Mouse (Mus musculus) left cerebral cortex, adult 9 months (tissue): ENCODE measurements around the gene Angpt4.
A peak's percentile ranks its signal among the peaks of the same experiment; 100 is the strongest.

Source experiments
- DNase-seq, 2 experiments: peaks; one replicate each; pipeline ENCODE4 v3.0.0; 2022; ENCODE audit warnings: low spot score in 2 of 2

Angpt4 gene

DNA sequence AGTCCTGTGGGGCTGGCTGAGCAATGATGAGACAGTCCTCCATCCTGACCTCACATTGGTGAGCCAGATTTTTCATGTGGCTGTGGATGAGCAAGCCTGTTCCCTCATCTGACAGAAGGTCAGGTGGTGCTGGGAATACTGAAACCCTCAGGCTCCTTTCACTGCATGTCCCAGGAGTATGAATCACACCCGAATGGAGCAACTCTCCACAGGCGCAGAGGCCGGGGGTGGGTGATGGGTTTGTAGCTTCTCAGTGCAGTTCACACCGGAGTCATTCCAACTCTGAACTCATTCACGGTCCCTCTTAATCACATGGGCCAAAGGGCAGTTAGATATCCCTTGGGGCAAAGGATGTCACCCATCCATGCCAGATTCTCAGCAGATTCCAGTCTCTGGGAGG lies 3.1 kb downstream of the Angpt4 start:
- DNase-seq = no peak

DNA sequence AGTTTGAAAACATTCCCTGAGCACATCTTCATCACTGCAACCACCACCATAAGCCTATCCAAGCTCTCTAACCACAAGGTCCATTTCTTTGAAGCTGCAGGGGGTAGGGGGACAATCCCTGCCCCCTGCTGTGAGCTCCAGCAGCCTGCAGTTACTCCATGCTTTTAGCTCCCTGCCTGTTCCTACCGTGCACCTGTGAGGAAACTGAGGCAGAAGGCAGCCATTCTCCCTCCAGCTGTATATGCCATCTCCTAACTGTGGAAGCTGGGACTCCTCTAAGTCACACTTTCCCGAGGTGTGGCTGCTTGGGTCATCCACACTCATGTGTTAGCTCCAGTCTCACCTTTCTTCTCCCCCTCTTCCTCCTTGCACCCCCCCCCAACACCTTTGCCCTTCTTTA lies 4.1 kb downstream of the Angpt4 start:
- DNase-seq = no peak

DNA sequence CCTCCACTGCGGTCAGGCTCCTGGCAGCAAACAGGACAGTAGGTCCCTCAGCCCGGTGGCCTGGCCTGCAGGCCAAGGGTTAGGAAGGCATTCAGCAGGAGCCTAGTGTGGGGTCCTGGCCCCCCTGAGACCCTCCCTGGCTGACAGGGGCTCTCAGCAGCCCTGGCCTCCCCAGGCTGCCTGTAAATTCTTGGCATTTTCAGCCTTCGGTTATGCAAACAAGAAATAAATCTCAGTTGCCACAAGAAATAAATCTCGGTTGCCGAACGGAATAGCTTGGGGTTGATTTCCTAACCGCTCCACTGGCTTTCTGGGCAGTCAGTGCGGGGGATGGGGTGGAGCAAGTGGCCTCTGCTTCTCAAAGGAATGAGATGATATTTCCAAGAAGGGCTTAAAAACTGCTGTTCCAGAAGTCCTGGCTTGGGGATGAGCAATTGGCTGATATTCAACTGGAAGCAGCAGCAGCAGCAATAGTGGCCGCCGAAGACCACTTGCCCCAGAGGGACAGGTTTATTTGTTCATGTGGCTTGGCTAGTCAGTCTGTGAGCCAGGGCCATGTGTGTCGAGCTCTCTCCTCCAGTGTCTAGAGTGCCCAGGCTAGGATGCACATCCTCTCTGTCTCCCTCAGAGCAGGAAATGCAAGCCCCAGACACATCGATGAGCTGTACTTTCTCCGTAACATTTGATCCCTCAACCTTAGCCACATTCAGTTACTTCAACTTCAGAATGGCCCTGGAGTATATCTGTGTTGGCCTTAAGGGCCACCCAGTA lies 5.2 kb downstream of the Angpt4 start:
- DNase-seq = no peak

DNA sequence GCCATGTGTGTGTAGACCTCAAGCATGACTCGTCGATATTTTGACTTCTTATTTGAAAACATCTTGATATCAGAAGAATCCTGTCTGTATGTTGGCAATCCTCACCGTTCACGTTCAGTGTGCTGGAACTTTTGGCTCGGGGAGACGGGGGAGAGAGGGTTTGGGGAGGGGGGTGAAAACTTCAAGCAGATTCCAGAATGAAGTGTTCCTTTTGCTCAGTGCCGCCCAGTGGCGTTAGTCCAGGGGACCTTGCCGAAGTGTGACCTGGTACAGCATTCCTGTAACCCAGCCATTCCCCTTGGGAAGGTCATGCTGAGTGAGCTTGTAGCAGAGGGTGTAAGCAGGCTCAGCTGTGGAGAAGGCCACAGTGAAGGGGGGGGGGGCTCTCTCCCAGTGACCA lies 8.1 kb downstream of the Angpt4 start:
- no peak for DNase-seq

DNA sequence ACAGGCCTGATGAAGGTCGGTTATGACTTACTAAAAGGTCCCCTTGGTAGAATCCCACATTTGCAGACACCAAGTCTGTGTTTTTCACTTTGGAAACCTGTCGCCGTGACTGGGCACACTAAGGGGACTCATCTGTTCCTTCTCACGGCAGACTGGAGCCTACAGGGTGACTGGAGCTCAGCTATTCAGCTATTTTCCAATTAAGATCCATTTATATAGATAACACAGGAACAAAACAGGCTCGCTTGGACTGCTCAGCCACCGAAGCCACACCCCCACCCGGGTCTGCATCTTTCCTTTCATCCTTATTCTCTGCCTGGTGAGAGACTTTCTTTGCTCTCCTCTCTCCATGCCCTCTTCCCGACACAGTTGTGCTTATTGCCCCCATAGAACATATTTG lies 10.1 kb downstream of the Angpt4 start:
- no peak for DNase-seq

DNA sequence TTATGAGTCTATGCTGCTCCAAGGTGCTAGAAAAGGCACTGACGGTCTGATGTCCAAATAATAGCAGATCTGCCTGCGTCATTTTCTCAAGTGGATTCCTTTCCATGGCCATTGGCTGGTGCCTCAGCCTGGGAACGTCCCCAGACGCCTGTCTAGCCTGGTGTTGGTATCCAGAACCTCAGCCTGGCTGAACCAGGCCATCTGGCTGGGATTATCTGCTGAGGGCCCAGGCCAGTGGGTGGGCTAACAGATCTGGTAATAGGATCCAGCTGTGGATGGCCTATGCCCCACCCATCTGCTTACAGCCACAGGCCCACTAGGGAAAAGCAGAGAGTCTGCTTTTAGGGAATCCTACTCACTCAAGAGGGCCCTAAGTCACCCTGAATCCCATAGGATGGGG lies 10.6 kb downstream of the Angpt4 start:
- no peak for DNase-seq

DNA sequence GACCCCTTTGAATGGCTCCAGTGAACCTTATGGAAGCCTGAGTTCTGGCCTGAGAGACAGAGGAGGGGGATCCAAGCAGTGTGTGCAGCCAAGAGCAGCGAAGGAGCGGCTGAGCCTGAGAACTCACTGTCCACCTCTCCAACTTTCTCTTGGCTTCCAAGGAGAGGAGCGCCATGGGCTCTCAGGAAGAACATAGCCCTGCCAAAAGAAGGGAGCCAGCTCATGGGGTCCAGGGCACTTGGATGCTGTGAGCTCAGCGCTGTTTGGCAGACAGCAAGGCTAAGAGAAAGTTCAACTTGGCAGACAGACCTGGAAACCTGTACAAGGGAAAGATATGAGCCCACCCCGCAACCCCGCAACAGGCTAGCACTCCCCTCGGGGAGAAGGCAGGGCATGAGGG lies 13.3 kb downstream of the Angpt4 start:
- no peak for DNase-seq

DNA sequence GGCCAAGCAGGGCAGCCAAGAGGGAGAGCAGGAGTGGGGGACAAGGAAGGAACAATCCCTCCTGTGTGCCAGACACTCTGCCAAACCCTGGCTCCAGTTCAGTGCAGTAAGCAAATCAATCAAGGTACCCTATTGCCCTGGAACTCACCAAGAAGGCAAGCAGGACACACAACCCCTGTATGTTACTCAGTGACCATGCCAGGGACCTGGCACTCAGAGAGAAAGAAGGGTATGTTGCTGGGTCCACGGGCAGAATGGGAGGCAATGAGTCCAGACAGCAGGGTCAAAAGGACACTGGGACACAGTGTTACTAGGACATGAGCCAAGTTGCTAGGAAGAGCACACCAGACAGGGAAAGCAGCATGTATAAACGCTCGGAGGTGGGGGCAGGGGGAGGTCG lies 14.7 kb downstream of the Angpt4 start:
- DNase-seq = no peak

DNA sequence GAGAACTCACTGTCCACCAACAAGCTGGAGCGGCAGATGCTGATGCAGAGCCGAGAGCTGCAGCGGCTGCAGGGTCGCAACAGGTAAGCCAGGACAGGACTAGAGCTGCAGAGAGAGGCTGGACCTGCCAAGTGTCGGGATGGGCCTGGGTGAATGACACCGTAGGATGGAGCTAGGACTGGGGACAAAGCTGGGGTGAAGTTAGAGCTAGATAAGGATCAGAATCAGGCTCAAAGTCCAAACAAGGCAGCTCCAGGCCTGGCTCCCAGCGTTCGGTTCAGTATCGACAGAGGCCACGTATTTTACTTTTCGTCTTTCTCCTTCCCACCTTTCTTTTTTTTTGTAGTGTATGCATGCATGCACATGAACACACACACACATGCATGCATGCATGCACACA lies 16.1 kb downstream of the Angpt4 start:
- DNase-seq = no peak

DNA sequence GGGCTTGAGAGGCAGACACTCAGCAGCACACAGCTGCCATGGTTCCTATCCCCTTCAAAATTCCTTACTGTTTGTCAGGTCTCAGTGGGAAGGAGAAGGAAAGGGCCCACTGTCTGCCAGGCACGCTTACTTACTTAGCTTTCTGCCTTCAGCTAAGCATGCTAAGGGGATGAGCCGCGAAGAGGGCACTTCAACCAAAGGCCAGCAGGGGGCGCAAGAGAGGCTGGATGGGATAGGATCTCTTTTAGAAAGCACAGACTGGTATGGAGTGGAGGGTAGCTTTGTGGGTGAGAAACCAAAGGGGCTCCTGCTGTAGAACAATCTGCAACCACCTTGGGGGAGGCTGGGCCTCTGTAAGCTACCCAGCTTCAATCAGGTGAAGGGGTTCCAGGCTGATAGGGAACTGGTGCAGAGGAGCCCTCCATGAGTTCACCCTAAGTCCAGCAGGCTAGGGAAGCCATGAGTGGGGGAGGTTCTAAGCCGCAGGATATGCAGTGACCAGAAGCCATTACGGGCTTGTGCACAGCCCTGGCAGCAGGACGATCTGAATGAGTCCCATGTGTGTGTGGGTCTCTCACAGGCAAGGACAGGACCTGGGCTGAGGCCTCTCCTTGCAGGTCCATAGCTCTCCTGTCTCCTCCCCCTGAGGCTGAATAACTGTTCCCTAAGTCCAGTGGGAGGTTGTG lies 19.5 kb downstream of the Angpt4 start:
- peak; percentile 18 to 87 for DNase-seq

DNA sequence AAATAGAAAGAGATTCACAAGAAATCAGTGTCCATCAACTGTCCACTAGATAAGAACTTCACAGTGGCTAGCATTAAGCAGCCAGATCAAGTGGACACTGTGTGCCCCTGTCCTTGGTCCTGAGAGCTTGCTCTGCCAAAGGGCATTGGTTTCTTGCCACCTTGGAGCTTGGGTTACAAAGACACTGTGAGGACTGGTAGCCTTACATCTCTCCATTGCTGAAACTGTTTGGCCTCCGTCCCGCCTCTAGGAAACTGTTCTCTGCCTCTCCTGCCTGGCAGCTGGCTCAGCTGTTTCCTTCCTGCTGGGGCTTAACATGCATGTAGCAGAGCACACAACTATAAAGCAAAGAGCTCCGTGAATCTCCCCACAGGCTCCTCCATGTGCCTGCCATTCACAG lies 26.9 kb downstream of the Angpt4 start:
- DNase-seq = no peak

DNA sequence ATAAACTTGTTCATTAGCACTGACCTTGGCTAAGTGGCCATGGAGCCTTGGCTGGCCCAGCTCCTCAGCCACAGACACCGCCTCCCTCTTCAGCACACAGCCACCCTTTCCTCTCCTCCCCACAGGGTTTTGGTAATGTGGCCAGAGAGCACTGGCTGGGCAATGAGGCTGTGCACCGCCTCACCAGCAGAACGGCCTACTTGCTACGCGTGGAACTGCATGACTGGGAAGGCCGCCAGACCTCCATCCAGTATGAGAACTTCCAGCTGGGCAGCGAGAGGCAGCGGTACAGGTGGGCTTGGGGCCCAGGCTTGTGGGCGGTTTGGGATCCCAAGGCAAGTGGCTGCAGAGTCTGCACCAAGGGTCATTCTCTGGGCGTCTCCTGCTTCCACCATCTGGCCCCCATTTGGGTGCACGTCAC lies 27.8 kb downstream of the Angpt4 start:
- DNase-seq = no peak

DNA sequence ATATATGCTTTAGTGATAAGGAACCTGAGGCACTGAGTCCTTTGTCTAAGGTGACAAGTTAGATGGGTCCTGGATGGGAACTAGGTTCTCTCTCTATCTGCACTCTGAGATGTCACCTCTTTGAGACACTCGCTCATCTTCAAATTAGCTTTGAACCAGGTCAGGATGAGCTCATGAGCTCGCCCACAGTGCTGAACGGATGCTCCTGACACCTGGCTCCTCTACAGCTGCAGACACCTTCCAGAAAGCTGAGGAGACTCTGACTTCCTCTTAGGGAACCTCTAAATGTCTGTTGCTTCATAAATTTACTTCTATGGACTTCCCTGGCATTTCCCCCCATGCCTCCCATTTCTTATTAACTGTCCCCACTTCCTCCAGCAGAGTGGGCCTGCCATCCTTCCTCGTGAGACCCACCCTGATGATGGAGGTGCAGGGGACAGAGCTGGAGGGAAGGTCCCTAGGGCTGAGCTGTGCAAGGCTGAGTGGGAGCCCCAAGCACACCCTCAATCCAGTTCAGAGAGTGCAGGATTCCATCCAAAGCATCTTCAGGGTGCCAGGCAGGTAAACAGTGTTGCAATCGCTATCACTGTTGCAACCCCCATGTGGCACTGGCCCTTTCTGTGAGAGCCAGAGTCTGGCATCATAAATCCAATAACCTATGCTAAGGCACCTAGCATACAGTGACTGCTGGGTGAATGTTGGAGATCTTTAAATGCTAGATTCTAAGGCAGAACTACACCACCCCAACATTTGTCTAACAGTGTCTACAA lies 28.8 kb downstream of the Angpt4 start:
- no peak for DNase-seq

DNA sequence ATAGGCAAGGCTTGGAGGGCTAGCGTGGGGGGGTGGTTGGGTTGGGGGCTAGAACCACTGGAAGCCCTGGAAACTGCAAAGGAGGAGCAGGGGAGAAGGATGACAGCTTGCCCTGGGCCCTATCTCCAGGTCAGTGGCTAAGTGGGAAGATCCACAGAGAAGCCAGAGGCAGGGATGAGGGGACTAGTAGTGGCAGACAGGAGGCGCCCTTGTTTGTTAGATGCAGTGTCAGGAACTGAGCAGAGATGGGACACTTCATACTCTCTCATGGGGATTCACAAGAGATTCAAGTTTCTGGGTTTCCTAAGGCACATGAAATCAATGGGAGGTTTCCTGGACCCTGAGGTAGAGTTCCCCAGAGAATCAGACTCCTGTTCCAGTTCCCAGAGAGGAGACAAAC lies 30.3 kb downstream of the Angpt4 start:
- no peak for DNase-seq

DNA sequence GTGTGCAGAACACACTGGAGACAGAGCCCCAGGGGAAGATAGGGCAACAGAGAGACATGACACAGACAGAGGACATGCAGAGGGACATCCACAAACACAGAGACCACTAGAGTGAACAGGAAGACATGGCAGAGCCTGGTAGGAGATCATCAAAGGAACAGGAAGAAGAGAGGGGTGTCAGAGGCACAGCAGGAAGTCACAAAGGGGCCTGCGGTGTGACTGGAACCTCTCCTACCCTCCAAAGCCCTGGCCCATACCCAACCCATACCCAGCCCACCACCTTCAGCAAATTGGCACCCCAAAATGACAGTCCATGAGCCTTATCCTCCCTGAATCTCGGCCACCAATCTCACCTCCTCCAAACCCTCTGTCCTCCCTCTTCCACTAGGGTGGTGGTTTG lies 33.1 kb downstream of the Angpt4 start:
- DNase-seq = no peak

DNA sequence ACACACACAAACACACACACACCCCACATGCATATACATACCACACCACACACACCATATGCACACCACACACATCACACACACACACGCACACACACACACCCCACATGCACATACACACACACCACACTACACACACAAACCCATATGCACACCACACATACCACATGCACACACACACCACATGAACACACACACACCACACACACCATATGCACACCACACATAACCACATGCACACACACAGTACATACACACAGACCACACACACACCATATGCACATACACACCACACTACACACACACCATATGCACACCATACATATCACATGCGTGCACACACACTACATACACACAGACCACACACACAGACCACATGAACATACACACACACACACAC lies 36.6 kb downstream of the Angpt4 start:
- no peak for DNase-seq

DNA sequence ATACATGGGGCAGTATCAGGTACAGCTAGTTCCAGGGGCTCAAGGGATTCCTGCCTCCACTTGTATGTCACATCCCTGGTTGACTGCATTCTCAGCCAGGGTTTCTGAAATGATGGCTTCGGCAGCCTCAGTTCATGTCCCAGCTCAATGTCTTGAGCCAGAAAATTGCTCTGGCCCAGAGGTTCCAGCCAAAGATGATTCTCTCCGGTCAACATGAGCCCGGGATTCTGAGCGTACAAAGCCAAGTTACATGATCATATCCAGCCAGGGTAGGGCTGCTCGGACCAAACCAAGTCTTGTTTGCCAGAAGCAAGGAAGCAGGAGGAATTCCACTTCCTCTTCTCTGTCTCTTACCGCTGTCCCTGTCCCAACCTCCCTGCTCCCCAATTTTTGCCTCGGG lies 37.3 kb downstream of the Angpt4 start:
- no peak for DNase-seq

DNA sequence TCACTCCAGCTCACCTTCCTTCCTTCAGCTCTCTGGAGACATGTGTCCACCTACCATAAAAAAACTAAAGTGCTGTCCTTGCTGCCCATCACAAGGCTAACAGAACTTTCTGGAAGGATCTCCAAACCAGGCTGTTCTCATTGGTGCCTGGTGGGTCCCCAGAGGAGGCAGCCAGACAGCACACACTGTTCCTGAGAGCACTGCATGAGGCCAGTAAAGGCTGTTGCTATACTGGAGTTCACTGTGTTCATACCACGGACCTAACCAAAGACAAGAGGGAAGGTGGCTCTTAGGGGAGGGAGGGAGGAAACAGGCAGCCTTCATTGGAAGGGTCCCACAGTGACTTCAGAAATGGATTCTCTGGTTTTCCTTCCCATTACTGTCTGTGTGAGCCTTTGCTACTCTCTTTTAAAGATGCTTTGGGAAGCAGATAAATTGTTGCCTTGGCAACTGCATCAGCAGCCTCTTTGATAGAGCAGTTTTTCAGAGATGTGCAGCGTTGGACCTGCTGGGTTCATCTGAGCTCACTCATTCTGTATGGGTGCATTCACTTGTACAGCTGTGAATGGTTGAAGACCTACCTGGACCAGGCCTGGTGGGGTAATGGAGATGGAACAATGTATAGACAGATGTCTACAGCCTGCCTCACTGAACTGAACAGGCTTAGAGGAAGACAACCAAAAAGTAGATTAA lies 38.2 kb downstream of the Angpt4 start:
- no peak for DNase-seq

DNA sequence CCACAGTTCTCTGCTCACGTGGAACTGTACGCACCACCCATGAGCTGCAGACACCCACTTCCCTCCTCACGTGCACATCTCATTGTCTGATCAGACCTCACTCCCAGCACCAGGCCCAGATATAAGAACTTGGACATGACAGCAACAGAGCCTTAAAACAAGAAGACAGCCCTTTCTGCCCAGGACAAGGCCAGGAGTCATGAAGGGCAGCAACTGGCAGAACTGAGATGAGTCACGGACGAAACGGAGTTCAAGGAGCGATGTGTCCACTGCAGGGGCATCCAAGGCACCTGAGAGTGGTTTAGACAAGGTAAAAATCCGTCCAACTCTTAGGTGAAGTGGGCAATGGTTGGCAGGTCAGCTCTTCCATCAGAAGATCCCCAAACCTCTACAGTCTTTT lies 42.7 kb downstream of the Angpt4 start:
- DNase-seq = no peak

DNA sequence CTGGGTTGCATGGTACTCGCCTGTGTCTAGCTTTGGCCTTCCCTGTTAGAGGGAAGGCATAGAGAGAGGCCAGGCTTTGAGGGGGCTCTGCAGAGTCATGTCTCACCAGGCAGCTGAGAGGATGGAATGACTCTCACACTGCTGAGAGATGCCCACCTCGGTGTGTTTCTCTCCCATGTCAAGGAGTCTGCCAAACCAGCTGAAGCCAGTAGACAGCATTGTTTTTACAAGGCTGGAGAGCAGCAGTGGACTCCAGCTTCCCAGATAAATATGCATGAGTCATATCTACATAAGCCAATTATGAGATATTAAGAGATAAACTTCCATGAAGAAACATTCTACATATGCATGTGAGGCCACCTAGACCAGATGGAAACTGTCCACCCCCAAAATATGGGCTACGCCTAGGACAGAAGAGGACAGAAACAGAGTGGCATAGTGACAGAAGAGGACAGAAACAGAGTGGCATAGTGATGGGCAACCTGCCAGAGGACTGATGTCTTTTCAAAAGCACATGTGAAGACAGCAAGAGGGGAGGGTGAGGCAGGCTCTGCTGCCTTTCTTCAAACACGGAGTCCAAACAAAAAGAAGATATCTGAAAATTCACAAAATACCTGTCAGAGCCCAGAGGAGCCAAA lies 45.6 kb downstream of the Angpt4 start:
- DNase-seq = no peak

DNA sequence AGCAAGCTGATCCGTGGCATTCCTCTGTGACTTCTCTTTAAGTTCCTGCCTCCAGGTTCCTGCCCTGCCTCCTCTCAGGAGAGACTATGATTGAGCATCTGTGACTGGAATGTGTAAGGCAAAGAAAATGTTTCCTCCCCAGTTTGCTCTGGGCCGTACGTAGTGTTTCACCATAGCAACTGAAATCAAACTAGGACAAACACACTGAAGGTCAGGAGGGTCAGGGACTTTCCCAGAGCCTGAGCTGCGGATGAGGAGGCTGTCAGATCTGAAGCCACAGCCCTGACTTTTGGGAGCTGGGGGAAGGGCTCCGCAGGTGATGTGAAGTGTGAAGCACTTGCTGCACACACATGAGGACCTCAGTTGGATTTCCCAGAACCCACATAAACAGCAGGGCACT lies 48.3 kb downstream of the Angpt4 start:
- DNase-seq = no peak
